9 mouse cellular contexts compared by ENCODE assay signal in the genomic region with DNA sequence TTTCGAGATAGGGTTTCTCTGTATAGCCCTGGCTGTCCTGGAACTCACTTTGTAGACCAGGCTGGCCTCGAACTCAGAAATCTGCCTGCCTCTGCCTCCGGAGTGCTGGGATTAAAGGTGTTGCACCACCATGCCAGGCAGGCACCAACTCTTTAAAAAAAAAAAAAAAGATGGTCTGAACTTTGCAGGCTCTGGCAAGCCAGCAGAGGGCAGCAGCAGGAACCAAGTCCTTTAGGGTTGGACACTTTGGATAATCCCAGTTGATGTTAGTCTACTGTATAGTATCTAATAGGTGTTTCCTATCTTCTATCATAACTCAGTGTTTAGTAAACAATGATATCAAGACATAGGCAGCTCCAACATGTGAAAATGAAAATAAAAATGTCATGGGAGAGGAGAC. TPM values are rescaled to one million over a fixed set of nuclear protein-coding genes. Genes with fewer than 3 reads are reported as not detected.
DNase-seq lines count a peak whose midpoint lies in the region; ATAC-seq and TF ChIP-seq lines count a peak whose summit lies in the region.
"Had no signal": no experiment of that assay in that cellular context is flagged by ENCODE, and none has a peak within 500 bp of the region (broad histone marks: within the 10 kb centered on the region; RNA-seq: fewer than 3 reads in every experiment).

No protein-coding gene starts in this region.

- H3K27ac ChIP-seq in heart, embryonic 12.5 days (ENCODE audit: poor library complexity, severe bottlenecking) = no peak overlapping the region
- H3K27ac ChIP-seq in forebrain, embryonic 10.5 days = no peak overlapping the region
- H3K27ac ChIP-seq: heart, embryonic 15.5 days had no signal

- no peak overlapping the region for H3K4me3 ChIP-seq in heart, embryonic 12.5 days
- no peak overlapping the region for H3K4me3 ChIP-seq in lung, adult 2 months (replicated peaks; ENCODE audit: extremely low read depth, low read depth, low read length)
- H3K4me3 ChIP-seq in forebrain, embryonic 10.5 days = no peak overlapping the region
- H3K4me3 ChIP-seq: heart, embryonic 15.5 days had no signal

- no peak for TF ChIP-seq POLR2A in lung, adult 2 months (IDR thresholded peaks at IDR 0.05; ENCODE audit: borderline replicate concordance, extremely low read depth, low read depth, low read length)

- no peaks in the 10 kb centered on the region for H3K4me1 ChIP-seq in heart, embryonic 12.5 days (replicated peaks)
- H3K4me1 ChIP-seq in lung, adult 2 months (ENCODE audit: control insufficient read depth, insufficient read depth, low read length) = no peaks in the 10 kb centered on the region
- no peaks in the 10 kb centered on the region for H3K4me1 ChIP-seq in forebrain, embryonic 10.5 days
- H3K4me1 ChIP-seq: heart, embryonic 15.5 days had no signal

- ATAC-seq in heart, embryonic 12.5 days (ENCODE audit: insufficient number of reproducible peaks, low FRiP score) = no peak

- H3K4me2 ChIP-seq in heart, embryonic 12.5 days = no peak overlapping the region
- H3K4me2 ChIP-seq: heart, embryonic 15.5 days had no signal

- no peaks in the 10 kb centered on the region for H3K27me3 ChIP-seq in heart, embryonic 12.5 days (replicated peaks)
- no peaks in the 10 kb centered on the region for H3K27me3 ChIP-seq in forebrain, embryonic 10.5 days (ENCODE audit: poor library complexity, severe bottlenecking)
- H3K27me3 ChIP-seq: heart, embryonic 15.5 days had no signal

- H3K9ac ChIP-seq in heart, embryonic 12.5 days = no peak overlapping the region
- H3K9ac ChIP-seq: heart, embryonic 15.5 days had no signal

- H3K9me3 ChIP-seq in heart, embryonic 12.5 days (replicated peaks) = no peaks in the 10 kb centered on the region
- no peaks in the 10 kb centered on the region for H3K9me3 ChIP-seq in forebrain, embryonic 10.5 days
- H3K9me3 ChIP-seq: heart, embryonic 15.5 days had no signal

- DNase-seq in heart, adult 9 months (ENCODE audit: low spot score in 2 of 2) = peak; percentile 2 to 12
- DNase-seq in 416B (ENCODE audit: low read depth) = peak; percentile 46
- peak; percentile 58 for DNase-seq in adrenal gland, adult 2 months
- DNase-seq in gastrocnemius, adult 18-20 months (ENCODE audit: low spot score) = peak; percentile 40
- peak; percentile 34 for DNase-seq in lung, adult 2 months
- peak; percentile 19 to 29 for DNase-seq in thymus, postnatal 36 days
- no peak for DNase-seq in forebrain, embryonic 10.5 days (ENCODE audit: extremely low spot score, low spot score)

- H3K36me3 ChIP-seq in heart, embryonic 12.5 days = no peaks in the 10 kb centered on the region
- no peaks in the 10 kb centered on the region for H3K36me3 ChIP-seq in forebrain, embryonic 10.5 days (replicated peaks)
- H3K36me3 ChIP-seq: heart, embryonic 15.5 days had no signal

- peak; percentile 60 for TF ChIP-seq CTCF in lung, adult 2 months (IDR thresholded peaks at IDR 0.05; ENCODE audit: insufficient read depth, low read length)

- WGBS in heart, embryonic 12.5 days = 54% methylated on average over 2 of the region's 3 CpGs
- WGBS in lung, adult 2 months = 57% methylated on average over 3 of the region's 3 CpGs
- 75% methylated on average over 3 of the region's 3 CpGs for WGBS in forebrain, embryonic 10.5 days

RNA-seq across cellular contexts. Expression of a gene that starts 26.7 kb away (rescaled TPM):
- polyA plus RNA-seq in heart, embryonic 12.5 days (2016; fragmentation: Nextera tagmentation; extraction: Ambion mirVana) = not detected in 2 replicates
- total RNA-seq in adrenal gland, adult 2 months (2021) = under 1 TPM; 0.23 to 0.45 TPM
- not detected in 2 replicates for polyA plus RNA-seq in adrenal gland, adult 2 months (2012; rRNA removed)
- total RNA-seq in gastrocnemius, adult 18-20 months (2021) = under 1 TPM; 0.14 to 0.39 TPM
- 0.06 TPM in 1 of 2 replicates, not detected in the other for polyA plus RNA-seq in lung, adult 2 months (2012; rRNA removed)
- polyA plus RNA-seq in forebrain, embryonic 10.5 days (2016; fragmentation: Nextera tagmentation; extraction: Ambion mirVana) = not detected in 2 replicates
- polyA plus RNA-seq: heart, embryonic 15.5 days had no signal

RNA-seq across cellular contexts. Expression of a gene that starts 43.1 kb away (rescaled TPM):
- 0.69 and 1.2 TPM in 2 replicates for polyA plus RNA-seq in heart, embryonic 12.5 days (2016; fragmentation: Nextera tagmentation; extraction: Ambion mirVana)
- total RNA-seq in adrenal gland, adult 2 months (2021) = 1 to 10 TPM; 2.4 to 2.6 TPM
- polyA plus RNA-seq in adrenal gland, adult 2 months (2012; rRNA removed) = not detected in 2 replicates
- total RNA-seq in gastrocnemius, adult 18-20 months (2021) = 1 to 10 TPM; 1.8 to 2.0 TPM
- polyA plus RNA-seq in lung, adult 2 months (2012; rRNA removed) = 0.70 and 1.0 TPM in 2 replicates
- 1.9 and 2.1 TPM in 2 replicates for polyA plus RNA-seq in forebrain, embryonic 10.5 days (2016; fragmentation: Nextera tagmentation; extraction: Ambion mirVana)

RNA-seq across cellular contexts. Expression of a gene that starts 44.4 kb away (rescaled TPM):
- not detected in 2 replicates for polyA plus RNA-seq in heart, embryonic 12.5 days (2016; fragmentation: Nextera tagmentation; extraction: Ambion mirVana)
- total RNA-seq in adrenal gland, adult 2 months (2021) = not detected
- polyA plus RNA-seq in adrenal gland, adult 2 months (2012; rRNA removed) = not detected in 2 replicates
- not detected for total RNA-seq in gastrocnemius, adult 18-20 months (2021)
- not detected in 2 replicates for polyA plus RNA-seq in lung, adult 2 months (2012; rRNA removed)
- polyA plus RNA-seq in forebrain, embryonic 10.5 days (2016; fragmentation: Nextera tagmentation; extraction: Ambion mirVana) = not detected in 2 replicates
- polyA plus RNA-seq: heart, embryonic 15.5 days had no signal

RNA-seq across cellular contexts. Expression of a gene that starts 52.1 kb away (rescaled TPM):
- polyA plus RNA-seq in heart, embryonic 12.5 days (2016; fragmentation: Nextera tagmentation; extraction: Ambion mirVana) = not detected in 2 replicates
- not detected for total RNA-seq in adrenal gland, adult 2 months (2021)
- polyA plus RNA-seq in adrenal gland, adult 2 months (2012; rRNA removed) = not detected in 2 replicates
- total RNA-seq in gastrocnemius, adult 18-20 months (2021) = not detected
- not detected in 2 replicates for polyA plus RNA-seq in lung, adult 2 months (2012; rRNA removed)
- not detected in 2 replicates for polyA plus RNA-seq in forebrain, embryonic 10.5 days (2016; fragmentation: Nextera tagmentation; extraction: Ambion mirVana)
- polyA plus RNA-seq: heart, embryonic 15.5 days had no signal
